Mouse (Mus musculus) MEL (cell line): ENCODE measurements around the gene Sept9. TPM values are rescaled to one million over a fixed set of nuclear protein-coding genes. Genes with fewer than 3 reads are reported as not detected.

Experiments used
- DNase-seq: peaks from one replicate; pipeline ENCODE4 v3.0.0; 2011; ENCODE audit warnings: low read depth, low spot score
- H3K27ac ChIP-seq: 2 replicates; pipeline ENCODE4 v1.5.1; 2012; ENCODE audit warnings: low read depth, mild to moderate bottlenecking, control low read depth, low read length, moderate library complexity; ENCODE audit not compliant: control insufficient read depth
- H3K27me3 ChIP-seq, 2 experiments: fragments of 150-350 bp in 1 of 2; sonication (generic) in 1 of 2; 2 replicates each; pipeline ENCODE4 v1.6.1; 2012; ENCODE audit warnings: low read length in 2 of 2, mild to moderate bottlenecking in 2 of 2, improper control_type of control experiment in 1 of 2, moderate library complexity in 1 of 2; ENCODE audit not compliant: insufficient read depth in 2 of 2, control insufficient read depth in 1 of 2
- H3K36me3 ChIP-seq, 2 experiments: 2 replicates each; pipeline ENCODE4 v1.6.1; 2012 to 2014; ENCODE audit warnings: low read length in 2 of 2, improper control_type of control experiment in 1 of 2, inconsistent platforms in 1 of 2, mild to moderate bottlenecking in 1 of 2; ENCODE audit not compliant: insufficient read depth in 2 of 2, control insufficient read depth in 1 of 2
- H3K4me1 ChIP-seq, 2 experiments: fragments of 150-350 bp in 1 of 2; sonication (generic) in 1 of 2; 2 replicates each; pipeline ENCODE4 v1.6.1; 2012; ENCODE audit warnings: low read length in 2 of 2, improper control_type of control experiment in 1 of 2, mild to moderate bottlenecking in 1 of 2; ENCODE audit not compliant: insufficient read depth in 2 of 2, control insufficient read depth in 1 of 2
- H3K4me3 ChIP-seq, 2 experiments: fragments of 150-350 bp in 1 of 2; sonication (generic) in 1 of 2; 2 replicates each; pipeline ENCODE4 v1.5.1; 2012; ENCODE audit warnings: low read depth in 2 of 2, low read length in 2 of 2, mild to moderate bottlenecking in 2 of 2, moderate library complexity in 2 of 2, control low read depth in 1 of 2, improper control_type of control experiment in 1 of 2; ENCODE audit not compliant: control insufficient read depth in 1 of 2, insufficient read depth in 1 of 2
- H3K79me2 ChIP-seq: 2 replicates; pipeline ENCODE4 v1.6.1; 2012; ENCODE audit warnings: mild to moderate bottlenecking, low read length, moderate library complexity; ENCODE audit not compliant: control insufficient read depth, poor library complexity, insufficient read depth
- H3K9ac ChIP-seq: 2 replicates; pipeline ENCODE4 v1.6.1; 2012; ENCODE audit warnings: low read depth, mild to moderate bottlenecking, control low read depth, low read length, moderate library complexity; ENCODE audit not compliant: control insufficient read depth, poor library complexity, severe bottlenecking
- H3K9me3 ChIP-seq: fragments of 150-350 bp; sonication (generic); replicated peaks from 2 replicates; pipeline ENCODE4 v1.6.1; 2012; ENCODE audit warnings: mild to moderate bottlenecking, low read length, improper control_type of control experiment, moderate library complexity; ENCODE audit not compliant: insufficient read depth
- CTCF ChIP-seq, 3 experiments: IDR thresholded peaks in 2 of 3; conservative IDR thresholded peaks in 1 of 3; 2 replicates each; pipeline ENCODE4 v1.5.1; 2011 to 2012; ENCODE audit warnings: low read length in 3 of 3, low read depth in 2 of 3, mild to moderate bottlenecking in 2 of 3, improper control_type of control experiment in 1 of 3, inconsistent platforms in 1 of 3, mixed read lengths in 1 of 3, moderate library complexity in 1 of 3; ENCODE audit not compliant: control insufficient read depth in 1 of 3, insufficient read depth in 1 of 3, poor library complexity in 1 of 3, severe bottlenecking in 1 of 3
- HCFC1 ChIP-seq: IDR thresholded peaks from 2 replicates; pipeline ENCODE4 v1.6.1; 2012; ENCODE audit warnings: low read depth, mild to moderate bottlenecking, inconsistent platforms, low read length, improper control_type of control experiment, moderate library complexity
- MAFK ChIP-seq: IDR thresholded peaks from 2 replicates; pipeline ENCODE4 v1.6.1; 2011; ENCODE audit warnings: low read depth, mild to moderate bottlenecking, low read length, improper control_type of control experiment, borderline replicate concordance
- MAZ ChIP-seq: IDR thresholded peaks from 2 replicates; pipeline ENCODE4 v1.6.1; 2012; ENCODE audit warnings: low read depth, mild to moderate bottlenecking, inconsistent platforms, low read length, improper control_type of control experiment
- MEF2A ChIP-seq: IDR thresholded peaks from 2 replicates; pipeline ENCODE4 v1.6.1; 2014; ENCODE audit warnings: low read depth, mild to moderate bottlenecking, inconsistent platforms, low read length, improper control_type of control experiment; ENCODE audit not compliant: poor library complexity, insufficient replicate concordance, severe bottlenecking; ENCODE audit errors: extremely low read depth
- MXI1 ChIP-seq: IDR thresholded peaks from 2 replicates; pipeline ENCODE4 v1.6.1; 2011; ENCODE audit warnings: mild to moderate bottlenecking, low read depth, low read length, improper control_type of control experiment
- RCOR1 ChIP-seq: IDR thresholded peaks from 2 replicates; pipeline ENCODE4 v1.6.1; 2012; ENCODE audit warnings: low read depth, mild to moderate bottlenecking, inconsistent platforms, low read length, improper control_type of control experiment
- SIN3A ChIP-seq: IDR thresholded peaks from 2 replicates; pipeline ENCODE4 v1.6.1; 2012; ENCODE audit warnings: low read length, improper control_type of control experiment, inconsistent platforms
- SMC3 ChIP-seq: IDR thresholded peaks from 2 replicates; pipeline ENCODE4 v1.6.1; 2011; ENCODE audit warnings: low read depth, low read length, improper control_type of control experiment
- UBTF ChIP-seq: IDR thresholded peaks from 2 replicates; pipeline ENCODE4 v1.6.1; 2012; ENCODE audit warnings: low read depth, mild to moderate bottlenecking, inconsistent platforms, low read length, improper control_type of control experiment, moderate library complexity, borderline replicate concordance; ENCODE audit not compliant: insufficient read depth
- USF1 ChIP-seq: IDR thresholded peaks from 2 replicates; pipeline ENCODE4 v1.6.1; 2014; ENCODE audit warnings: low read depth, mild to moderate bottlenecking, inconsistent platforms, low read length, improper control_type of control experiment, moderate library complexity
- ZNF384 ChIP-seq: IDR thresholded peaks from 2 replicates; pipeline ENCODE4 v1.6.1; 2012; ENCODE audit warnings: low read depth, mild to moderate bottlenecking, inconsistent platforms, low read length, improper control_type of control experiment
- polyA plus RNA-seq, 2 experiments: library from polyadenylated mRNA; stranded (reverse) in 1 of 2; unstranded in 1 of 2; fragments of >175 nt in 1 of 2; fragments of >200 nt in 1 of 2; gene quantifications; 2 replicates each; pipeline versions ENCODE4 v1.2.1 to v1.2.4; 2012; ENCODE audit warnings: low replicate concordance in 2 of 2, low read depth in 1 of 2; ENCODE audit not compliant: insufficient read length in 2 of 2, insufficient read depth in 1 of 2, missing spikeins in 1 of 2
- total RNA-seq: library from RNA; depleted of rRNA; stranded (reverse); fragments of 300-350 nt; gene quantifications from 2 replicates; pipeline ENCODE4 v1.2.3, GENCODE M21; 2012

The Sept9 gene
- total and polyA plus RNA-seq, 3 experiments = 49.7 to 196 (median 163) TPM

GRCm38 (mm10) chr11:117326140-117326725, 126.8 kb downstream of the Sept9 start (continued):
- no peak for TF ChIP-seq MEF2A
- no peak for TF ChIP-seq USF1
- TF ChIP-seq SIN3A = peak; percentile 38; the same call in 1 of the 2 replicates

- TF ChIP-seq RCOR1 (no peak), MXI1 (no peak), ZNF384 (no peak), MAZ (no peak), SMC3 (no peak), MAFK (no peak), MEF2A (no peak)
- TF ChIP-seq, all 39 proteins: peak for 0
- H3K27ac ChIP-seq = peak overlapping the region; percentile 93; the same call in 1 of the 2 replicates
- H3K27me3 ChIP-seq = no peaks in the 10 kb centered on the region
Observed at GRCm38 (mm10) chr11:117326867-117327600, 127.6 kb downstream of the Sept9 start.

GRCm38 (mm10) chr11:117327633-117328032, 128.2 kb downstream of the Sept9 start:
- no peak for DNase-seq
- no peak overlapping the region for H3K9ac ChIP-seq
- no peaks in the 10 kb centered on the region for H3K27me3 ChIP-seq
- H3K36me3 ChIP-seq = peaks cover 0 to 47% of the 10 kb centered on the region in 2 experiments; a peak in 2 of 4 replicates
- H3K27ac ChIP-seq = no peak overlapping the region
- peaks cover 31 to 62% of the 10 kb centered on the region in 2 experiments for H3K4me1 ChIP-seq
- H3K9me3 ChIP-seq = no peaks in the 10 kb centered on the region
- TF ChIP-seq UBTF (no peak), HCFC1 (no peak), CTCF (IDR thresholded peaks at IDR 0.05 in 2 of 3, conservative IDR thresholded peaks at IDR 0.05 in 1 of 3; ENCODE audit: control insufficient read depth in 1 of 3, insufficient read depth in 1 of 3, low read depth in 2 of 3, low read length in 3 of 3, poor library complexity in 1 of 3, severe bottlenecking in 1 of 3) (no peak), MAZ (no peak)
- H3K79me2 ChIP-seq = peaks cover 19% of the 10 kb centered on the region
- no peak overlapping the region for H3K4me3 ChIP-seq

More at GRCm38 (mm10) chr11:117326867-117327600, 127.6 kb downstream of the Sept9 start:
- Histone ChIP-seq H3K36me3 (peaks cover 0 to 53% of the 10 kb centered on the region in 2 experiments; a peak in 2 of 4 replicates), H3K4me1 (peaks cover 32 to 68% of the 10 kb centered on the region in 2 experiments), H3K9ac (peak overlapping the region; percentile 63; the same call in 1 of the 2 replicates), H3K9me3 (no peaks in the 10 kb centered on the region), H3K79me2 (peaks cover 13% of the 10 kb centered on the region), H3K4me3 (no peak overlapping the region; a peak in 1 of 4 replicates)
- no peak for DNase-seq
